Mouse (Mus musculus) thymus, postnatal 0 days (tissue): Measurements from ENCODE around the gene Pax5. TPM values are rescaled to one million over a fixed set of nuclear protein-coding genes. Genes with fewer than 3 reads are reported as not detected.
"Not testable (repeated sequence)": the region's sequence is repeated elsewhere in the genome, so short reads cannot be mapped to it uniquely, and the experiment has no call there.

ENCODE experiments used
- DNase-seq: peaks from one replicate; pipeline ENCODE4 v3.0.0-alpha.2; 2015; ENCODE audit warnings: low spot score
- polyA plus RNA-seq: library from polyadenylated mRNA; unstranded; fragments of >200 nt; fragmentation: Nextera tagmentation; extraction: Ambion mirVana; gene quantifications from 2 replicates; pipeline ENCODE4 v1.2.1, GENCODE M21; 2015

Gene Pax5
- 0.03 and 0.21 TPM in 2 replicates for polyA plus RNA-seq

GRCm38 (mm10) chr4:44709740-44710700, at the start of gene Pax5:
TSS of gene Pax5 (minus strand) at chr4:44710487.
- no peak for DNase-seq

- DNase-seq: not testable (repeated sequence)
Observed at GRCm38 (mm10) chr4:44757131-44757530, 46.8 kb upstream of the Pax5 start.

- peak; percentile 93 for DNase-seq
Observed at GRCm38 (mm10) chr4:44756134-44756951, 46.1 kb upstream of the Pax5 start.

GRCm38 (mm10) chr4:44755553-44756133, 45.4 kb upstream of the Pax5 start, which contains the start of gene Zcchc7:
TSS of gene Zcchc7 (plus strand) at chr4:44755877.
- DNase-seq: no peak

GRCm38 (mm10) chr4:44740471-44740870, 30.2 kb upstream of the Pax5 start:
- DNase-seq: no peak

GRCm38 (mm10) chr4:44721237-44721636, 10.9 kb upstream of the Pax5 start:
- DNase-seq: no peak

- DNase-seq: no peak
Observed at GRCm38 (mm10) chr4:44720046-44720445, 9.8 kb upstream of the Pax5 start.

- DNase-seq: no peak
Observed at GRCm38 (mm10) chr4:44717676-44718075, 7.4 kb upstream of the Pax5 start.

GRCm38 (mm10) chr4:44716391-44716790, 6.1 kb upstream of the Pax5 start:
- DNase-seq: no peak

- DNase-seq: no peak
Observed at GRCm38 (mm10) chr4:44715621-44716160, 5.4 kb upstream of the Pax5 start.

- no peak for DNase-seq
Observed at GRCm38 (mm10) chr4:44714111-44714621, 3.9 kb upstream of the Pax5 start.

- no peak for DNase-seq
Observed at GRCm38 (mm10) chr4:44713554-44714051, 3.3 kb upstream of the Pax5 start.

- DNase-seq: no peak
Observed at GRCm38 (mm10) chr4:44712786-44713553, 2.7 kb upstream of the Pax5 start.

GRCm38 (mm10) chr4:44712051-44712700, 1.9 kb upstream of the Pax5 start:
- no peak for DNase-seq

GRCm38 (mm10) chr4:44711136-44711900, 1.0 kb upstream of the Pax5 start:
- DNase-seq: no peak

- DNase-seq: no peak
Observed at GRCm38 (mm10) chr4:44710701-44711097, 412 bp upstream of the Pax5 start.

- DNase-seq: no peak
Observed at GRCm38 (mm10) chr4:44709091-44709695, 1.1 kb downstream of the Pax5 start.

GRCm38 (mm10) chr4:44708311-44708710, 2.0 kb downstream of the Pax5 start:
- DNase-seq: no peak
